Comparison of ENCODE assay signal across 8 mouse cellular contexts in genomic region chr12:105584851-105585250, GRCm38 (mm10). TPM values are rescaled to one million over a fixed set of nuclear protein-coding genes. Genes with fewer than 3 reads are reported as not detected.
A peak's percentile ranks its signal among the peaks of the same experiment; 100 is the strongest.
DNase-seq lines count a peak whose midpoint lies in the region; ATAC-seq and TF ChIP-seq lines count a peak whose summit lies in the region.

No protein-coding gene starts in this region.

- H3K4me3 ChIP-seq in C2C12 (ENCODE audit: insufficient read depth, poor library complexity, severe bottlenecking), result no peak overlapping the region
- no peak overlapping the region for H3K4me3 ChIP-seq in embryonic fibroblast, embryonic 13.5 days (ENCODE audit: insufficient read depth, low read length)
- no peak overlapping the region for H3K4me3 ChIP-seq in heart, embryonic 15.5 days
- no peak overlapping the region for H3K4me3 ChIP-seq in liver, embryonic 13.5 days (replicated peaks)
- no peak overlapping the region for H3K4me3 ChIP-seq in neural tube, embryonic 14.5 days (ENCODE audit: low read depth, low read length)

- H3K27ac ChIP-seq in embryonic fibroblast, embryonic 13.5 days (ENCODE audit: insufficient read depth, low read length), result no peak overlapping the region
- H3K27ac ChIP-seq in heart, embryonic 15.5 days, result no peak overlapping the region
- H3K27ac ChIP-seq in liver, embryonic 13.5 days, result no peak overlapping the region
- H3K27ac ChIP-seq in neural tube, embryonic 14.5 days (ENCODE audit: low read depth, low read length), result no peak overlapping the region

- peak; percentile 57; the same call in 1 of the 2 replicates for ATAC-seq in heart, embryonic 15.5 days (replicated peaks; ENCODE audit: insufficient number of reproducible peaks, insufficient read depth, low FRiP score, low read depth)
- peak; percentile 37 for ATAC-seq in liver, embryonic 13.5 days (ENCODE audit: low read depth)
- peak; percentile 57; the same call in 1 of the 2 replicates for ATAC-seq in neural tube, embryonic 14.5 days (ENCODE audit: low read depth)

- peak; percentile 45 to 63 for DNase-seq in adrenal gland, postnatal 4 days (ENCODE audit: low spot score in 2 of 2)
- DNase-seq in kidney, postnatal 10 days, result peak; percentile 88
- peak; percentile 42 for DNase-seq in liver, embryonic 13.5 days
- DNase-seq in thymus, postnatal 14 days, result peak; percentile 51

- no peak overlapping the region for H3K9ac ChIP-seq in heart, embryonic 15.5 days
- no peak overlapping the region for H3K9ac ChIP-seq in liver, embryonic 13.5 days
- H3K9ac ChIP-seq in neural tube, embryonic 14.5 days (replicated peaks; ENCODE audit: low read depth, low read length), result no peak overlapping the region

- no peaks in the 10 kb centered on the region for H3K36me3 ChIP-seq in C2C12 (ENCODE audit: control insufficient read depth, insufficient read depth)
- H3K36me3 ChIP-seq in heart, embryonic 15.5 days, result no peaks in the 10 kb centered on the region
- no peaks in the 10 kb centered on the region for H3K36me3 ChIP-seq in liver, embryonic 13.5 days
- H3K36me3 ChIP-seq in neural tube, embryonic 14.5 days (ENCODE audit: control insufficient read depth, insufficient read depth, low read length), result no peaks in the 10 kb centered on the region

- WGBS in heart, embryonic 15.5 days, result 14% methylated on average over 12 of the region's 12 CpGs
- WGBS in liver, embryonic 13.5 days (ENCODE audit: insufficient replicate concordance), result 9% methylated on average over 12 of the region's 12 CpGs
- WGBS in neural tube, embryonic 14.5 days, result 21% methylated on average over 12 of the region's 12 CpGs

- TF ChIP-seq CTCF in C2C12 (IDR thresholded peaks at IDR 0.05; ENCODE audit: control insufficient read depth, insufficient read depth, insufficient read length), result peak; percentile 74
- peak; percentile 90 for TF ChIP-seq CTCF in embryonic fibroblast, embryonic 13.5 days (IDR thresholded peaks at IDR 0.05; ENCODE audit: borderline replicate concordance, insufficient read depth, low read length)

- H3K79me3 ChIP-seq in C2C12 (ENCODE audit: low read depth), result no peaks in the 10 kb centered on the region

- no peaks in the 10 kb centered on the region for H3K27me3 ChIP-seq in C2C12 (ENCODE audit: control insufficient read depth, insufficient read depth, insufficient read length)
- H3K27me3 ChIP-seq in heart, embryonic 15.5 days, result peaks cover 2% of the 10 kb centered on the region; the same call in 1 of the 2 replicates
- peaks cover 12% of the 10 kb centered on the region; the same call in 1 of the 2 replicates for H3K27me3 ChIP-seq in liver, embryonic 13.5 days
- H3K27me3 ChIP-seq in neural tube, embryonic 14.5 days (ENCODE audit: control insufficient read depth, insufficient read depth, low read length), result no peaks in the 10 kb centered on the region

- no peaks in the 10 kb centered on the region for H3K9me3 ChIP-seq in heart, embryonic 15.5 days (replicated peaks)
- no peaks in the 10 kb centered on the region for H3K9me3 ChIP-seq in liver, embryonic 13.5 days (replicated peaks)
- H3K9me3 ChIP-seq in neural tube, embryonic 14.5 days (ENCODE audit: control insufficient read depth, low read length), result no peaks in the 10 kb centered on the region

- no peak overlapping the region for H3K4me2 ChIP-seq in heart, embryonic 15.5 days
- no peak overlapping the region for H3K4me2 ChIP-seq in liver, embryonic 13.5 days
- H3K4me2 ChIP-seq in neural tube, embryonic 14.5 days (ENCODE audit: low read depth, low read length), result no peak overlapping the region

- no peaks in the 10 kb centered on the region for H3K79me2 ChIP-seq in C2C12 (ENCODE audit: control insufficient read depth, insufficient read depth)

- TF ChIP-seq POLR2A in embryonic fibroblast, embryonic 13.5 days (IDR thresholded peaks at IDR 0.05; ENCODE audit: low read depth, low read length), result no peak

- H3K4me1 ChIP-seq in embryonic fibroblast, embryonic 13.5 days (ENCODE audit: control insufficient read depth, insufficient read depth, low read length), result no peaks in the 10 kb centered on the region
- 0 out of 2 replicates have a peak, but pooled peaks cover 2% of the 10 kb centered on the region for H3K4me1 ChIP-seq in heart, embryonic 15.5 days (replicated peaks)
- H3K4me1 ChIP-seq in liver, embryonic 13.5 days (replicated peaks), result peaks cover 18% of the 10 kb centered on the region
- H3K4me1 ChIP-seq in neural tube, embryonic 14.5 days (ENCODE audit: control insufficient read depth, insufficient read depth, low read length), result 0 out of 2 replicates have a peak, but pooled peaks cover 3% of the 10 kb centered on the region

- no peak overlapping the region for H3ac ChIP-seq in C2C12 (ENCODE audit: control insufficient read depth, insufficient read length, low read depth)

TF ChIP-seq in C2C12, 6 proteins besides CTCF, POLR2A, EP300 and RAD21:
- TF ChIP-seq FOSL1 (IDR thresholded peaks at IDR 0.05; ENCODE audit: insufficient read depth, low read length, poor library complexity, severe bottlenecking) (no peak), MYOG (IDR thresholded peaks at IDR 0.05; ENCODE audit: control insufficient read depth, extremely low read depth, insufficient read length) (no peak)

RNA-seq across cellular contexts. Expression of gene Bdkrb1, which starts 18.0 kb away (rescaled TPM):
- 2.1 TPM for polyA plus RNA-seq in C2C12 (2012; fragmentation: generic; extraction: Trizol)
- not detected for total RNA-seq in adrenal gland, postnatal 4 days (2021)
- polyA plus RNA-seq in embryonic fibroblast, embryonic 13.5 days (2011; ENCODE audit: insufficient read length, low read depth, missing spikeins), result 0.60 TPM in 1 of 2 replicates, not detected in the other
- 0.30 TPM in 1 of 2 replicates, not detected in the other for polyA plus RNA-seq in heart, embryonic 15.5 days (2015; fragmentation: Nextera tagmentation; extraction: Ambion mirVana)
- polyA plus RNA-seq in liver, embryonic 13.5 days (2015; fragmentation: Nextera tagmentation; extraction: Ambion mirVana), result 0.08 and 0.16 TPM in 2 replicates
- polyA plus RNA-seq in neural tube, embryonic 14.5 days (2014; fragmentation: Nextera tagmentation; extraction: Ambion mirVana), result 0.39 TPM in 1 of 2 replicates, not detected in the other

RNA-seq across cellular contexts. Expression of gene Bdkrb2, which starts 21.8 kb away (rescaled TPM):
- polyA plus RNA-seq in C2C12 (2012; fragmentation: generic; extraction: Trizol), result 1.2 TPM
- 10 to 100 TPM in 1 of 2 experiments, 1 to 10 TPM in 1; 9.6 to 10.7 TPM for total RNA-seq in adrenal gland, postnatal 4 days (2021)
- polyA plus RNA-seq in embryonic fibroblast, embryonic 13.5 days (2011; ENCODE audit: insufficient read length, low read depth, missing spikeins), result 0.58 and 0.90 TPM in 2 replicates
- 0.77 and 1.6 TPM in 2 replicates for polyA plus RNA-seq in heart, embryonic 15.5 days (2015; fragmentation: Nextera tagmentation; extraction: Ambion mirVana)
- not detected in 2 replicates for polyA plus RNA-seq in liver, embryonic 13.5 days (2015; fragmentation: Nextera tagmentation; extraction: Ambion mirVana)
- polyA plus RNA-seq in neural tube, embryonic 14.5 days (2014; fragmentation: Nextera tagmentation; extraction: Ambion mirVana), result 0.43 and 1.1 TPM in 2 replicates
